ENCODE assay signal across 11 mouse cellular contexts in the genomic region with DNA sequence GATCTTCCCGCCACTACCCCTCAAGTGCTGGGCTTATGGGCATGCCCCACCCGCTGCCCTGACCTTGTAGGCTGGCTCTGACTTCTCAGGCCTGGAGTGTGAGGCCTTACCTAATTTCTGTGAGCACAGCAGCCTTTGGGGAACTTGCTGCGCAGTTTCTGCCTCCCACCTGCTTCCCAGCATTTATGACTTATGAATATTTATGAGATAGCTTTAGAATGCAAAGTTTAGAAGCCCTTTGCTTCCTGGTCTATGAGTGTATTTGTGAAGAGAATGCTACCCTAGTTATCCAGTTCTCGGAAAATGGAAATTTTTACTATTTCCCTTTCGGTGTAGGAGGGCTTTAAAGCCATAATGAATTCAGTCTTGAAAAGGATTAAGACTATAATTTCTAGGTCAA. TPM values are rescaled to one million over a fixed set of nuclear protein-coding genes. Genes with fewer than 3 reads are reported as not detected.
A peak's percentile ranks its signal among the peaks of the same experiment; 100 is the strongest.
DNase-seq lines count a peak whose midpoint lies in the region; ATAC-seq and TF ChIP-seq lines count a peak whose summit lies in the region.
"Had no signal": no experiment of that assay in that cellular context is flagged by ENCODE, and none has a peak within 500 bp of the region (broad histone marks: within the 10 kb centered on the region; RNA-seq: fewer than 3 reads in every experiment).

No protein-coding gene starts in this region.

- DNase-seq in forebrain, embryonic 14.5 days (ENCODE audit: low spot score), result peak; percentile 42
- peak; percentile 30 to 31 for DNase-seq in left cerebral cortex, adult 2 months (ENCODE audit: extremely low spot score in 1 of 2, low spot score in 2 of 2)
- DNase-seq in left cerebral cortex, postnatal 10 days (ENCODE audit: extremely low spot score in 1 of 2, low spot score in 2 of 2), result no peak
- DNase-seq in spleen, postnatal 36 days (ENCODE audit: low spot score in 2 of 2), result no peak
- DNase-seq in lung, adult 18-20 months, result no peak
- DNase-seq: adrenal gland, postnatal 25 days; lung, embryonic 14.5 days; thymus, postnatal 4 days had no signal

- peak overlapping the region; percentile 74 for H3K4me2 ChIP-seq in forebrain, embryonic 14.5 days (ENCODE audit: low read length)
- no peak overlapping the region for H3K4me2 ChIP-seq in forebrain, embryonic 12.5 days
- peak overlapping the region; percentile 84 for H3K4me2 ChIP-seq in forebrain, embryonic 16.5 days (ENCODE audit: low read length)
- H3K4me2 ChIP-seq in midbrain, embryonic 15.5 days, result peak overlapping the region; percentile 56

- no peak for ATAC-seq in forebrain, embryonic 14.5 days
- no peak for ATAC-seq in forebrain, embryonic 12.5 days (ENCODE audit: low FRiP score)
- no peak for ATAC-seq in forebrain, embryonic 16.5 days
- no peak for ATAC-seq in midbrain, embryonic 15.5 days (replicated peaks)

- H3K9me3 ChIP-seq in forebrain, embryonic 14.5 days (replicated peaks; ENCODE audit: control insufficient read depth, low read length), result no peaks in the 10 kb centered on the region
- no peaks in the 10 kb centered on the region for H3K9me3 ChIP-seq in forebrain, embryonic 12.5 days
- H3K9me3 ChIP-seq in forebrain, embryonic 16.5 days (ENCODE audit: control insufficient read depth, low read length), result no peaks in the 10 kb centered on the region
- no peaks in the 10 kb centered on the region for H3K9me3 ChIP-seq in midbrain, embryonic 15.5 days

- intact Hi-C loops in left cerebral cortex, adult 2 months (cut with DNase I), result no loop called here
- intact Hi-C loops in left cerebral cortex, postnatal 10 days (cut with DNase I), result loop anchor here (5.0 kb wide), 1 partner anchor 101 kb away; no protein-coding TSS in a partner anchor

- H3K4me1 ChIP-seq in forebrain, embryonic 14.5 days (ENCODE audit: control insufficient read depth, insufficient read depth, low read length), result 0 out of 2 replicates have a peak, but pooled peaks cover 6% of the 10 kb centered on the region
- H3K4me1 ChIP-seq in forebrain, embryonic 12.5 days, result peaks cover 27% of the 10 kb centered on the region
- peaks cover 26% of the 10 kb centered on the region for H3K4me1 ChIP-seq in forebrain, embryonic 16.5 days (replicated peaks; ENCODE audit: control insufficient read depth, insufficient read depth, low read length)
- H3K4me1 ChIP-seq in midbrain, embryonic 15.5 days, result peaks cover 20% of the 10 kb centered on the region

- H3K4me3 ChIP-seq in forebrain, embryonic 14.5 days (ENCODE audit: low read depth, low read length), result peak overlapping the region; percentile 46; the same call in 1 of the 2 replicates
- H3K4me3 ChIP-seq in forebrain, embryonic 12.5 days (replicated peaks), result no peak overlapping the region
- peak overlapping the region; percentile 55 for H3K4me3 ChIP-seq in left cerebral cortex, adult 2 months
- H3K4me3 ChIP-seq in forebrain, embryonic 16.5 days (replicated peaks; ENCODE audit: low read length), result peak overlapping the region; percentile 69
- H3K4me3 ChIP-seq in midbrain, embryonic 15.5 days, result peak overlapping the region; percentile 52

- TF ChIP-seq CTCF in left cerebral cortex, adult 2 months (IDR thresholded peaks at IDR 0.05), result no peak

- WGBS in forebrain, embryonic 14.5 days, result 60% methylated on average over 5 of the region's 5 CpGs
- 68% methylated on average over 5 of the region's 5 CpGs for WGBS in forebrain, embryonic 12.5 days
- WGBS in forebrain, embryonic 16.5 days, result 63% methylated on average over 5 of the region's 5 CpGs
- 58% methylated on average over 5 of the region's 5 CpGs for WGBS in midbrain, embryonic 15.5 days

- no peaks in the 10 kb centered on the region for H3K36me3 ChIP-seq in forebrain, embryonic 14.5 days (ENCODE audit: control insufficient read depth, insufficient read depth, low read length)
- H3K36me3 ChIP-seq in forebrain, embryonic 12.5 days (replicated peaks), result no peaks in the 10 kb centered on the region
- H3K36me3 ChIP-seq in forebrain, embryonic 16.5 days (ENCODE audit: control insufficient read depth, insufficient read depth), result no peaks in the 10 kb centered on the region
- no peaks in the 10 kb centered on the region for H3K36me3 ChIP-seq in midbrain, embryonic 15.5 days (replicated peaks)

- no peak overlapping the region for H3K9ac ChIP-seq in forebrain, embryonic 14.5 days (ENCODE audit: low read length)
- no peak overlapping the region for H3K9ac ChIP-seq in forebrain, embryonic 12.5 days
- H3K9ac ChIP-seq in forebrain, embryonic 16.5 days (replicated peaks; ENCODE audit: low read depth, low read length), result no peak overlapping the region
- peak overlapping the region; percentile 56 for H3K9ac ChIP-seq in midbrain, embryonic 15.5 days

- H3K27ac ChIP-seq in forebrain, embryonic 14.5 days (ENCODE audit: low read depth, low read length), result no peak overlapping the region; the same call in 1 of the 2 replicates
- H3K27ac ChIP-seq in forebrain, embryonic 12.5 days, result no peak overlapping the region
- peak overlapping the region; percentile 97 for H3K27ac ChIP-seq in left cerebral cortex, adult 2 months
- no peak overlapping the region for H3K27ac ChIP-seq in forebrain, embryonic 16.5 days (ENCODE audit: low read length)
- peak overlapping the region; percentile 97 for H3K27ac ChIP-seq in midbrain, embryonic 15.5 days

- H3K27me3 ChIP-seq in forebrain, embryonic 14.5 days (replicated peaks; ENCODE audit: control insufficient read depth, insufficient read depth, low read length), result no peaks in the 10 kb centered on the region
- H3K27me3 ChIP-seq in forebrain, embryonic 12.5 days, result peaks cover 12% of the 10 kb centered on the region
- H3K27me3 ChIP-seq in forebrain, embryonic 16.5 days (replicated peaks; ENCODE audit: control insufficient read depth, insufficient read depth, low read length), result no peaks in the 10 kb centered on the region
- no peaks in the 10 kb centered on the region for H3K27me3 ChIP-seq in midbrain, embryonic 15.5 days (replicated peaks)

RNA-seq across cellular contexts. Expression of gene Mical3, which starts 2.1 kb away (rescaled TPM):
- polyA plus RNA-seq in forebrain, embryonic 14.5 days (2014; fragmentation: Nextera tagmentation; extraction: Ambion mirVana), result 19.4 and 34.0 TPM in 2 replicates
- 17.6 and 18.8 TPM in 2 replicates for polyA plus RNA-seq in forebrain, embryonic 12.5 days (2016; fragmentation: Nextera tagmentation; extraction: Ambion mirVana)
- 100 to 1,000 TPM; 127 to 141 TPM for total RNA-seq in left cerebral cortex, adult 2 months (2021)
- 100 to 1,000 TPM; 110 to 111 TPM for total RNA-seq in left cerebral cortex, postnatal 10 days (2021)
- polyA plus RNA-seq in forebrain, embryonic 16.5 days (2015; fragmentation: Nextera tagmentation; extraction: Ambion mirVana), result 27.1 and 35.5 TPM in 2 replicates
- polyA plus RNA-seq in midbrain, embryonic 15.5 days (2015; fragmentation: Nextera tagmentation; extraction: Ambion mirVana), result 43.1 and 50.0 TPM in 2 replicates

RNA-seq across cellular contexts. Expression of gene Pex26, which starts 54.7 kb away (rescaled TPM):
- polyA plus RNA-seq in forebrain, embryonic 14.5 days (2014; fragmentation: Nextera tagmentation; extraction: Ambion mirVana), result 12.7 and 16.4 TPM in 2 replicates
- polyA plus RNA-seq in forebrain, embryonic 12.5 days (2016; fragmentation: Nextera tagmentation; extraction: Ambion mirVana), result 10.9 and 12.0 TPM in 2 replicates
- total RNA-seq in left cerebral cortex, adult 2 months (2021), result 10 to 100 TPM; 15.0 to 15.1 TPM
- 10 to 100 TPM; 13.9 to 15.1 TPM for total RNA-seq in left cerebral cortex, postnatal 10 days (2021)
- polyA plus RNA-seq in forebrain, embryonic 16.5 days (2015; fragmentation: Nextera tagmentation; extraction: Ambion mirVana), result 15.9 and 16.1 TPM in 2 replicates
- 19.9 and 20.4 TPM in 2 replicates for polyA plus RNA-seq in midbrain, embryonic 15.5 days (2015; fragmentation: Nextera tagmentation; extraction: Ambion mirVana)

Comparison
In these comparisons a context has a peak if more than half of its experiments do, and no peak if none do; other contexts are left out.
1. DNase-seq: peak in forebrain, embryonic 14.5 days (single experiment) and left cerebral cortex, adult 2 months (2 of 2); none in left cerebral cortex, postnatal 10 days (0 of 2), spleen, postnatal 36 days (0 of 2) and lung, adult 18-20 months (0 of 2).
2. H3K27ac ChIP-seq: peak in left cerebral cortex, adult 2 months (single experiment) and midbrain, embryonic 15.5 days (single experiment); none in forebrain, embryonic 14.5 days (single experiment), forebrain, embryonic 12.5 days (single experiment) and forebrain, embryonic 16.5 days (single experiment).